Mouse (Mus musculus): ENCODE measurements at regions not wholly inside any gene's neighbourhood (a gene's known extent, or its start where the extent isn't known, plus 50 kb on each side); places are given as distances from the start of the nearest gene placed in this dataset.

DNA sequence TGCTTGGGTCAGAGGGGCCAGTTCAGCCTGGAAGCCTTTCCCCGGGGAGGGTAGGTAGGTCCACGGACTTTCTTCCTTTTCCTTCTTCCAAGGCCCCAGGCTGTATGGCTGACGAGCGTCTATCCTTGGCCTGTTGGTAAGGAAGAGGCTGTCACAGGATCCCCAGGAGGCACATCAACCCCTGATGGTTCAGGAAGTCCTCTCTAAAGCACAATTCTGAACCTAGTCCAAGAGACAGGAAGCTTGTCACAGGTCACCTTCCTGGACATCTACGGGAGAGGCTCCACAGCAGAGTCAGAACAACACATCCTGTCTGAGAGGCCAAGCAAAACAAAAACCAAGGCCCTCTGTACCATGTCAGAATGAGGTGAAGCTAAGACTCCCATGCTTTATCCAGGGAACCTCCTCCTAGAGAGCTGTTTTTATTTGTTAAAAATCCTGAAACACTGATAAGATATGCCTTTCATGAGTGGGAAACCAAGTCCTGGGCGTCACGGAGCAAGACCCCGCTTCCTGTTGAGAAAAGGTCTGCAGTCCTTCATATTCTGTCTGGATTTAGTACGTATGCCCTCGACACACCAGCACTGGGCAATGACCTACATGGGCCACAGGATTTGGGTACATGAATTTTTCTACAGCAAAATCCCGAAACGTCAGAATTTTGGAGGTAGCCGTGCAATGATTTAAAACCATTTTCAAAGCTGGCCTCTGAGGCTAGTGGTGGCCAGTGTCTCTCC is 52.0 kb upstream of the Snrk start:
- ATAC-seq (peak; percentile 59), DNase-seq (no peak)
- no peak overlapping the region for H3K4me2 ChIP-seq (ENCODE audit: low read depth, low read length)
- H3K27me3 ChIP-seq (ENCODE audit: insufficient read depth, low read length), result no peaks in the 10 kb centered on the region
- H3K9me3 ChIP-seq (ENCODE audit: low read length), result no peaks in the 10 kb centered on the region
- H3K36me3 ChIP-seq (replicated peaks; ENCODE audit: insufficient read depth, low read length), result no peaks in the 10 kb centered on the region
- no peak overlapping the region for H3K4me3 ChIP-seq (ENCODE audit: low read depth, low read length)
- H3K4me1 ChIP-seq (ENCODE audit: insufficient read depth), result peaks cover 3% of the 10 kb centered on the region; the same call in 1 of the 2 replicates
- TF ChIP-seq CTCF (IDR thresholded peaks at IDR 0.05; ENCODE audit: low read depth), result no peak
- peak; percentile 65; the same call in 1 of the 2 replicates for TF ChIP-seq EP300 (IDR thresholded peaks at IDR 0.05; ENCODE audit: low read depth)
- peak overlapping the region; percentile 40; the same call in 1 of the 2 replicates for H3K27ac ChIP-seq (ENCODE audit: low read depth)
- H3K9ac ChIP-seq (replicated peaks), result no peak overlapping the region
- WGBS (ENCODE audit: insufficient replicate concordance), result 59% methylated on average over 13 of the region's 13 CpGs

DNA sequence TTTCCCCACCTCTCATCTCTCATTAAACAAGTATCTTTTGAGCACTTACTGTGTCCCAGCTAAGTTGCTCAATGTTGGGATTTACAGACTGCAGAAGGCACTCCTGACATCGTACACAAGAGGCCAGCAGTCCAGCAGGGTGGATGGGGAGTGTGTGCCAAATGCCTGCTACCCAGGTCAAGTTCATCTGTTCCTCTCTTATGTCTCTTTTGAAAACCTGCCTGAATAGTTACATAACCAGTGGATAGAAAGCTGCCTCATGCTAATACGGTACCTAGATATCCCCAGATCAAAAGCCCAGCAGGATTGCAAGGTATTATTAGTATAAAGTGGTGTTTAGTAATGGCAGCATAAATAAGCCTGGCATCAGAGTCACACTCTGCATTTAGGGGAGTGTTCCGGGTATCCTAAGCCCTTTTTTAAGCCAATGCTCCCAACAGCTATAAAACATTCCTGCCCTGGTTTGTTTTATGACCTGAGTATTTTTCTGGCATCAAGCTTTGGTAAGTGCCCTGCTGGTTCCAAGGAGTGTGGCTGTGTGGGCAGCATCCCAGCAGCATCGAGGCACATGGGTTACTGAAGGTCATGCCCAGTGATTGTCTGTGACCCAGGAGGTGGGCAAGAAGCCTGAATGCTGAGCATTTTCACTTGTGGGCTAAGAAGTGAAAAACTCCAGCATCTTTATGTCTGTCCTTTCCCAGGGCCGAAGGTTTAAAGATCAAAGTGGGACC is 59.1 kb upstream of the Pomgnt2 start:
- DNase-seq (no peak), ATAC-seq (0 out of 2 replicates have a peak, but pooled peaks have one; percentile 36)
- 65% methylated on average over 5 of the region's 5 CpGs for WGBS (ENCODE audit: insufficient replicate concordance)
- Histone ChIP-seq H3K27me3 (ENCODE audit: insufficient read depth, low read length) (no peaks in the 10 kb centered on the region), H3K27ac (ENCODE audit: low read depth) (no peak overlapping the region), H3K36me3 (replicated peaks; ENCODE audit: insufficient read depth, low read length) (no peaks in the 10 kb centered on the region), H3K4me1 (ENCODE audit: insufficient read depth) (no peaks in the 10 kb centered on the region), H3K4me3 (ENCODE audit: low read depth, low read length) (no peak overlapping the region), H3K9ac (replicated peaks) (no peak overlapping the region), H3K9me3 (ENCODE audit: low read length) (no peaks in the 10 kb centered on the region), H3K4me2 (ENCODE audit: low read depth, low read length) (no peak overlapping the region)
- TF ChIP-seq EP300 (IDR thresholded peaks at IDR 0.05; ENCODE audit: low read depth) (no peak), CTCF (IDR thresholded peaks at IDR 0.05; ENCODE audit: low read depth) (peak; percentile 15; the same call in 1 of the 2 replicates)

DNA sequence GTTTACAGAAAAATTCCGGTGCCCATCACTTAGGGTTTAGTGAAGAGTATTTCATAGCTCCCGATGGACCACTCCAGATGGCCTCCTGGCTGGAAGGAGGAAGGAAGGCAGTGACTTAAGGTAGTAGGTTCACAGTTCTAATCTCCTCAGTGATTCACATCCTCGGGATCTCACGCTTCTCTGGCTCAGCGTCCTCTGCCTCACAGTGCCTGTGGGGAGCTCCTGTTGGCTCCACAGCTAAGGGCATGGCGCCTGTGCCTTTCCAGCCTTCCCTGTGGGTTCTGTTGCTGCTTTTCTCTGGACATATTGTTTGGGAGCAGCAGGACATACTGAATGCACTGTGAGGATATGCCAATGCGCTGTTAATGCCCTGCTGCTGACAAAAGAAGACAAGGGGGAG is 54.8 kb upstream of the Pomgnt2 start:
- ATAC-seq, result no peak

DNA sequence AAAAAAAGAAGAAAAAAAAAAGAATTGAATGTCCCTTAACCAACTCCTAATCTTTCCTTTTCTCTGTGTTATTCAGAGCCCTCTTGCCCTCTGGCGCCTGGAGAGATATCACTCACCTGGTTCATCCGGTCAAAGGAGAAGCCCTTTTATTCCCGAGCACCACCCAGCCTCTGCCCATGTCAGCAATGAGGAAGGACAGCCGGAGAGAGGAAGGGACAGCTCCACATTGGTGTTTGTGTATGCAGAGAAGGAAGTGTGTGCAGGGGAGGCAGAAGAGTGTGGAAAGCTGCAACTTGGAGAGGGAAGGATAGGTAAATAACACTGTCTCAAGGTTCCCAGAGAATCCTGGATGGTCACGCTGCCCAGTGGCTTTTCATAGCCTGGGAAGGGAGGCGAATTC is 54.2 kb upstream of the Pomgnt2 start:
- H3K36me3 ChIP-seq (replicated peaks; ENCODE audit: insufficient read depth, low read length), result no peaks in the 10 kb centered on the region
- no peak for ATAC-seq
- no peak overlapping the region for H3K4me3 ChIP-seq (ENCODE audit: low read depth, low read length)
- WGBS (ENCODE audit: insufficient replicate concordance), result 34% methylated on average over 6 of the region's 6 CpGs
- H3K9me3 ChIP-seq (ENCODE audit: low read length), result no peaks in the 10 kb centered on the region
- H3K27ac ChIP-seq (ENCODE audit: low read depth), result no peak overlapping the region
- TF ChIP-seq EP300 (IDR thresholded peaks at IDR 0.05; ENCODE audit: low read depth) (no peak), CTCF (IDR thresholded peaks at IDR 0.05; ENCODE audit: low read depth) (no peak)
- no peak overlapping the region for H3K9ac ChIP-seq (replicated peaks)
- H3K4me2 ChIP-seq (ENCODE audit: low read depth, low read length), result no peak overlapping the region
- H3K4me1 ChIP-seq (ENCODE audit: insufficient read depth), result peaks cover 7% of the 10 kb centered on the region
- no peaks in the 10 kb centered on the region for H3K27me3 ChIP-seq (ENCODE audit: insufficient read depth, low read length)
- no peak for DNase-seq

More for the DNA sequence above, 54.8 kb upstream of the Pomgnt2 start:
- H3K9ac ChIP-seq (replicated peaks), result no peak overlapping the region
- no peak overlapping the region for H3K27ac ChIP-seq (ENCODE audit: low read depth)
- no peak for DNase-seq
- H3K4me1 ChIP-seq (ENCODE audit: insufficient read depth), result peaks cover 7% of the 10 kb centered on the region
- WGBS (ENCODE audit: insufficient replicate concordance), result 65% methylated on average over 7 of the region's 7 CpGs
- no peak for TF ChIP-seq EP300 (IDR thresholded peaks at IDR 0.05; ENCODE audit: low read depth)
- TF ChIP-seq CTCF (IDR thresholded peaks at IDR 0.05; ENCODE audit: low read depth), result no peak
- no peak overlapping the region for H3K4me3 ChIP-seq (ENCODE audit: low read depth, low read length)
- H3K9me3 ChIP-seq (ENCODE audit: low read length), result no peaks in the 10 kb centered on the region
- no peaks in the 10 kb centered on the region for H3K27me3 ChIP-seq (ENCODE audit: insufficient read depth, low read length)
- H3K36me3 ChIP-seq (replicated peaks; ENCODE audit: insufficient read depth, low read length), result no peaks in the 10 kb centered on the region
- H3K4me2 ChIP-seq (ENCODE audit: low read depth, low read length), result no peak overlapping the region

DNA sequence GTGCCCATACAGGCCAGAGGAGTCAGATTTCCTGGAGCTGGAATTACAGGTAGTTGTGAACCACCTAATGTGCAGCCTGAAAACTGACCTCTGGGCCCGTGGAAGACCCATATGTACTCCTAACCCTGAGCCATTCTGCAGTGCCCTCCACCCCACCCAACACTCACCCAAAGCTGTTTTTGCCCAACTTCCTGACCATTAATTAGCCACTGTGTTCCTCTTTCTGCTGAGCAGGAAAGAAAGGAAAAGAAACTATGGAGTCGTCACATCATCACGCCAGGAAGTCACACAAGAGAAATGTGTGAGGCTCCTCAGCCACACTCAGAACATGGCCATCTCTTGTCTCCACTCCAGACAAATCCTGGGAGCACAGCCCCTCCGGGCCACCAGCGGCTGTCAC is 52.1 kb upstream of the Pomgnt2 start:
- WGBS (ENCODE audit: insufficient replicate concordance), result 33% methylated on average over 5 of the region's 5 CpGs
- Histone ChIP-seq H3K27me3 (ENCODE audit: insufficient read depth, low read length) (no peaks in the 10 kb centered on the region), H3K4me3 (ENCODE audit: low read depth, low read length) (no peak overlapping the region), H3K4me1 (ENCODE audit: insufficient read depth) (peaks cover 7% of the 10 kb centered on the region), H3K9ac (replicated peaks) (no peak overlapping the region), H3K27ac (ENCODE audit: low read depth) (no peak overlapping the region), H3K9me3 (ENCODE audit: low read length) (no peaks in the 10 kb centered on the region), H3K36me3 (replicated peaks; ENCODE audit: insufficient read depth, low read length) (no peaks in the 10 kb centered on the region), H3K4me2 (ENCODE audit: low read depth, low read length) (no peak overlapping the region)
- TF ChIP-seq CTCF (IDR thresholded peaks at IDR 0.05; ENCODE audit: low read depth) (no peak), EP300 (IDR thresholded peaks at IDR 0.05; ENCODE audit: low read depth) (no peak)
- ATAC-seq (no peak), DNase-seq (no peak)

DNA sequence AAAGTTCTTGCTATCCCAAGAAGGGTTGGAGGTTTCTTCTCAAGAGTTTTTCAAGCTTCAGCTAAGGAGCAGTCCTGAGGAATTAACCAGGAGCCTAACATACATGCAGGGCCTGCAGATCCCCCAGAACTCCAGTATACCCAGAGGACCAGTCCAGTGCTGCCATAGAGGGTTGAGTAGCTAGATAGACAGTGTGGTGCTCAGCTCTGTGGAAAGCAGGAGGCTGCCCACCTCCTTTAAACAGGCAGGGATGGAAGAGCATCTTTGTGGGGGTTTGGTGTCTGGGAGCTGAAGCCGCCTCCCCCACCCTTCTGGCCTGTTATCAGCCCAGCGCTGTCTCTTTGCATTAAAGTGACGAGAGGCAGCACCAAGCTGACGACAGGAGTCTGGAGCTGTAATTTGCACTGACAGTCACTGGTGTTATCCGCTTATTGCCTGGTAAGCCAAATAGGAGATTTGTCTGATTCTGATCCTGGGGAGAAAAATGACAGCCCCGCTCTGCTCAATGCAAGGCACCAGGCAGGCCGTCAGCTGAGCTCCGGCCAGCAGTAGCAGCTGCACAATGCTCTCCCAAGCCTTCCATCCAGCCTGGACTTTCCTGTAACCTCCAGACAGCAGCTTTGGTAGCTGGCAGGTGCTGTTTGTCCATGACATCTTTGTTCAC is 51.2 kb upstream of the Pomgnt2 start:
- TF ChIP-seq CTCF (IDR thresholded peaks at IDR 0.05; ENCODE audit: low read depth), result no peak
- no peak for TF ChIP-seq EP300 (IDR thresholded peaks at IDR 0.05; ENCODE audit: low read depth)
- Histone ChIP-seq H3K4me1 (ENCODE audit: insufficient read depth) (peaks cover 7% of the 10 kb centered on the region), H3K4me3 (ENCODE audit: low read depth, low read length) (no peak overlapping the region), H3K27ac (ENCODE audit: low read depth) (no peak overlapping the region), H3K27me3 (ENCODE audit: insufficient read depth, low read length) (no peaks in the 10 kb centered on the region), H3K9ac (replicated peaks) (no peak overlapping the region), H3K9me3 (ENCODE audit: low read length) (no peaks in the 10 kb centered on the region), H3K36me3 (replicated peaks; ENCODE audit: insufficient read depth, low read length) (no peaks in the 10 kb centered on the region), H3K4me2 (ENCODE audit: low read depth, low read length) (no peak overlapping the region)
- DNase-seq (no peak), ATAC-seq (no peak)
- 69% methylated on average over 8 of the region's 8 CpGs for WGBS (ENCODE audit: insufficient replicate concordance)
